ENCODE assay signal across 11 mouse cellular contexts in genomic region chr1:170218091-170218884, GRCm38 (mm10). TPM values are rescaled to one million over a fixed set of nuclear protein-coding genes. Genes with fewer than 3 reads are reported as not detected.
DNase-seq lines count a peak whose midpoint lies in the region; ATAC-seq lines count a peak whose summit lies in the region.
"Had no signal": no experiment of that assay in that cellular context is flagged by ENCODE, and none has a peak within 500 bp of the region (broad histone marks: within the 10 kb centered on the region; RNA-seq: fewer than 3 reads in every experiment).

No protein-coding gene starts in this region.

- H3K36me3 ChIP-seq in heart, embryonic 12.5 days: no peaks in the 10 kb centered on the region
- H3K36me3 ChIP-seq: heart, embryonic 13.5 days; limb, embryonic 12.5 days had no signal

- peaks cover 5% of the 10 kb centered on the region for H3K4me1 ChIP-seq in heart, embryonic 12.5 days (replicated peaks)

- H3K9ac ChIP-seq in heart, embryonic 12.5 days: no peak overlapping the region
- H3K9ac ChIP-seq: heart, embryonic 13.5 days; limb, embryonic 12.5 days had no signal

- H3K4me3 ChIP-seq in heart, embryonic 12.5 days: no peak overlapping the region
- H3K4me3 ChIP-seq: heart, embryonic 13.5 days; limb, embryonic 12.5 days had no signal

- peak; percentile 49 for DNase-seq in kidney, adult 9 months
- no peak for DNase-seq in kidney, adult 18-20 months
- DNase-seq in CD4-positive helper T cell, adult 2 months (ENCODE audit: low read depth, low spot score): peak; percentile 68
- peak; percentile 70 for DNase-seq in R1 (ENCODE audit: low read depth, low spot score)
- DNase-seq in lung, postnatal 25 days (ENCODE audit: low spot score): peak; percentile 21
- no peak for DNase-seq in ovary, adult 18-20 months (ENCODE audit: low spot score)

- H3K27me3 ChIP-seq in heart, embryonic 12.5 days (replicated peaks): peaks cover 10% of the 10 kb centered on the region; the same call in 1 of the 2 replicates

- ATAC-seq in heart, embryonic 12.5 days (ENCODE audit: insufficient number of reproducible peaks, low FRiP score): no peak
- ATAC-seq in erythroblast, adult 5-6 weeks (replicated peaks; ENCODE audit: low FRiP score, poor library complexity, severe bottlenecking): no peak

- no peak overlapping the region for H3K27ac ChIP-seq in heart, embryonic 12.5 days (ENCODE audit: poor library complexity, severe bottlenecking)
- H3K27ac ChIP-seq: heart, embryonic 13.5 days; limb, embryonic 12.5 days had no signal

- H3K4me2 ChIP-seq in heart, embryonic 12.5 days: no peak overlapping the region
- H3K4me2 ChIP-seq: heart, embryonic 13.5 days; limb, embryonic 12.5 days had no signal

- no peaks in the 10 kb centered on the region for H3K9me3 ChIP-seq in heart, embryonic 12.5 days (replicated peaks)
- H3K9me3 ChIP-seq: heart, embryonic 13.5 days; limb, embryonic 12.5 days had no signal

- WGBS in heart, embryonic 12.5 days: 73% methylated on average over 6 of the region's 6 CpGs

RNA-seq across cellular contexts. Expression of gene Uhmk1, which starts 3.1 kb away (rescaled TPM):
- 13.8 and 14.6 TPM in 2 replicates for polyA plus RNA-seq in heart, embryonic 12.5 days (2016; fragmentation: Nextera tagmentation; extraction: Ambion mirVana)
- total RNA-seq in erythroblast, adult 5-6 weeks (2015; ENCODE audit: low replicate concordance): 18.8 and 22.4 TPM in 2 replicates
- 26.6 and 34.4 TPM in 2 replicates for total RNA-seq in erythroblast, adult 5-6 weeks (2017; ENCODE audit: low replicate concordance)

RNA-seq across cellular contexts. Expression of gene Sh2d1b2, which starts 14.3 kb away (rescaled TPM):
- not detected in 2 replicates for polyA plus RNA-seq in heart, embryonic 12.5 days (2016; fragmentation: Nextera tagmentation; extraction: Ambion mirVana)
- total RNA-seq in erythroblast, adult 5-6 weeks (2015; ENCODE audit: low replicate concordance): not detected in 2 replicates
- total RNA-seq in erythroblast, adult 5-6 weeks (2017; ENCODE audit: low replicate concordance): 0.14 TPM in 1 of 2 replicates, not detected in the other
- polyA plus RNA-seq: heart, embryonic 13.5 days; limb, embryonic 12.5 days; neural tube, embryonic 14.5 days had no signal

RNA-seq across cellular contexts. Expression of gene Uap1, which starts 43.5 kb away (rescaled TPM):
- 61.6 and 66.1 TPM in 2 replicates for polyA plus RNA-seq in heart, embryonic 12.5 days (2016; fragmentation: Nextera tagmentation; extraction: Ambion mirVana)
- 29.2 and 31.1 TPM in 2 replicates for total RNA-seq in erythroblast, adult 5-6 weeks (2015; ENCODE audit: low replicate concordance)
- total RNA-seq in erythroblast, adult 5-6 weeks (2017; ENCODE audit: low replicate concordance): 14.8 and 20.4 TPM in 2 replicates

RNA-seq across cellular contexts. Expression of gene Sh2d1b1, which starts 58.8 kb away (rescaled TPM):
- 0.06 TPM in 1 of 2 replicates, not detected in the other for polyA plus RNA-seq in heart, embryonic 12.5 days (2016; fragmentation: Nextera tagmentation; extraction: Ambion mirVana)
- total RNA-seq in erythroblast, adult 5-6 weeks (2015; ENCODE audit: low replicate concordance): 0.58 and 5.9 TPM in 2 replicates
- 1.5 and 2.5 TPM in 2 replicates for total RNA-seq in erythroblast, adult 5-6 weeks (2017; ENCODE audit: low replicate concordance)
- polyA plus RNA-seq: heart, embryonic 13.5 days; limb, embryonic 12.5 days; neural tube, embryonic 14.5 days had no signal

Comparison
In these comparisons a context has a peak if more than half of its experiments do, and no peak if none do; other contexts are left out.
1. DNase-seq: peak in kidney, adult 9 months (single experiment), CD4-positive helper T cell, adult 2 months (single experiment), R1 (single experiment) and lung, postnatal 25 days (single experiment); none in kidney, adult 18-20 months (single experiment) and ovary, adult 18-20 months (single experiment).